Mouse (Mus musculus): Measurements from ENCODE around the gene 4933414I15Rik. TPM values are rescaled to one million over a fixed set of nuclear protein-coding genes. Genes with fewer than 3 reads are reported as not detected.

4933414I15Rik gene
- not detected in 2 replicates for polyA plus RNA-seq (2016; fragmentation: Nextera tagmentation; extraction: Ambion mirVana)

- ATAC-seq = no peak
These were observed at the start of gene 4933414I15Rik for GRCm38 (mm10) chr11:50943506-50943905. TSS of gene 4933414I15Rik (minus strand) at chr11:50943765.

GRCm38 (mm10) chr11:50981667-50982066, 38.1 kb upstream of the 4933414I15Rik start, which contains the start of gene Olfr1377:
TSS of gene Olfr1377 (plus strand) at chr11:50981967.
- Histone ChIP-seq H3K9ac (no peak within 1 kb of the TSS), H3K27me3 (replicated peaks) (no peaks in the 10 kb centered on the region), H3K36me3 (no peaks in the 10 kb centered on the region), H3K4me2 (no peak within 1 kb of the TSS), H3K4me1 (no peaks in the 10 kb centered on the region), H3K4me3 (no peak within 1 kb of the TSS), H3K27ac (no peak within 1 kb of the TSS), H3K9me3 (replicated peaks) (no peaks in the 10 kb centered on the region)
- ATAC-seq = no peak
- WGBS (ENCODE audit: insufficient replicate concordance) = 47% methylated on average over 5 of the region's 5 CpGs

More at GRCm38 (mm10) chr11:50943506-50943905, at the start of gene 4933414I15Rik:
- no peak within 1 kb of the TSS for H3K4me2 ChIP-seq
- no peaks in the 10 kb centered on the region for H3K4me1 ChIP-seq
- no peaks in the 10 kb centered on the region for H3K36me3 ChIP-seq
- WGBS (ENCODE audit: insufficient replicate concordance) = 67% methylated on average over 14 of the region's 14 CpGs
- no peak within 1 kb of the TSS for H3K9ac ChIP-seq
- H3K27me3 ChIP-seq (replicated peaks) = peaks cover 4% of the 10 kb centered on the region
- no peaks in the 10 kb centered on the region for H3K9me3 ChIP-seq (replicated peaks)
- no peak within 1 kb of the TSS for H3K27ac ChIP-seq
- no peak within 1 kb of the TSS for H3K4me3 ChIP-seq

- Histone ChIP-seq H3K27ac (no peak overlapping the region), H3K4me2 (no peak overlapping the region), H3K36me3 (no peaks in the 10 kb centered on the region), H3K27me3 (replicated peaks) (no peaks in the 10 kb centered on the region), H3K9ac (no peak overlapping the region), H3K4me3 (no peak overlapping the region), H3K9me3 (replicated peaks) (no peaks in the 10 kb centered on the region), H3K4me1 (no peaks in the 10 kb centered on the region)
- WGBS (ENCODE audit: insufficient replicate concordance) = 53% methylated on average over 4 of the region's 4 CpGs
- no peak for ATAC-seq
These were observed 33.7 kb upstream of the 4933414I15Rik start for GRCm38 (mm10) chr11:50977216-50977615.

GRCm38 (mm10) chr11:50966230-50966629, 22.7 kb upstream of the 4933414I15Rik start, which contains the start of gene Olfr1378:
TSS of gene Olfr1378 (plus strand) at chr11:50966530.
- H3K36me3 ChIP-seq = no peaks in the 10 kb centered on the region
- H3K9me3 ChIP-seq (replicated peaks) = no peaks in the 10 kb centered on the region
- H3K4me1 ChIP-seq = no peaks in the 10 kb centered on the region
- no peak within 1 kb of the TSS for H3K27ac ChIP-seq
- 0 out of 2 replicates have a peak, but pooled peaks cover 3% of the 10 kb centered on the region for H3K27me3 ChIP-seq (replicated peaks)
- no peak within 1 kb of the TSS for H3K4me2 ChIP-seq
- no peak for ATAC-seq
- WGBS (ENCODE audit: insufficient replicate concordance) = 77% methylated on average over 11 of the region's 11 CpGs
- H3K9ac ChIP-seq = no peak within 1 kb of the TSS
- no peak within 1 kb of the TSS for H3K4me3 ChIP-seq

GRCm38 (mm10) chr11:50964886-50965285, 21.3 kb upstream of the 4933414I15Rik start:
- no peak overlapping the region for H3K4me3 ChIP-seq
- ATAC-seq = no peak
- no peak overlapping the region for H3K27ac ChIP-seq
- WGBS (ENCODE audit: insufficient replicate concordance) = 35% methylated on average over 2 of the region's 2 CpGs
- H3K36me3 ChIP-seq = no peaks in the 10 kb centered on the region
- no peak overlapping the region for H3K4me2 ChIP-seq
- H3K4me1 ChIP-seq = no peaks in the 10 kb centered on the region
- 0 out of 2 replicates have a peak, but pooled peaks cover 3% of the 10 kb centered on the region for H3K27me3 ChIP-seq (replicated peaks)
- no peaks in the 10 kb centered on the region for H3K9me3 ChIP-seq (replicated peaks)
- H3K9ac ChIP-seq = no peak overlapping the region

GRCm38 (mm10) chr11:50953665-50954064, 10.1 kb upstream of the 4933414I15Rik start, which contains the start of gene Prop1:
TSS of gene Prop1 (minus strand) at chr11:50953765.
- no peaks in the 10 kb centered on the region for H3K4me1 ChIP-seq
- H3K9ac ChIP-seq = no peak within 1 kb of the TSS
- H3K4me3 ChIP-seq = no peak within 1 kb of the TSS
- no peaks in the 10 kb centered on the region; the same call in 1 of the 2 replicates for H3K27me3 ChIP-seq (replicated peaks)
- no peak within 1 kb of the TSS for H3K4me2 ChIP-seq
- H3K27ac ChIP-seq = no peak within 1 kb of the TSS
- no peaks in the 10 kb centered on the region for H3K36me3 ChIP-seq
- H3K9me3 ChIP-seq (replicated peaks) = no peaks in the 10 kb centered on the region
- WGBS (ENCODE audit: insufficient replicate concordance) = 61% methylated on average over 6 of the region's 6 CpGs
- no peak for ATAC-seq

GRCm38 (mm10) chr11:50952290-50952689, 8.7 kb upstream of the 4933414I15Rik start:
- Histone ChIP-seq H3K9me3 (replicated peaks) (no peaks in the 10 kb centered on the region), H3K36me3 (no peaks in the 10 kb centered on the region), H3K4me2 (no peak overlapping the region), H3K27me3 (replicated peaks) (no peaks in the 10 kb centered on the region; the same call in 1 of the 2 replicates), H3K27ac (no peak overlapping the region), H3K4me1 (no peaks in the 10 kb centered on the region), H3K9ac (no peak overlapping the region), H3K4me3 (no peak overlapping the region)
- 68% methylated on average over 14 of the region's 14 CpGs for WGBS (ENCODE audit: insufficient replicate concordance)
- ATAC-seq = no peak

GRCm38 (mm10) chr11:50942386-50942785, 1.2 kb downstream of the 4933414I15Rik start:
- Histone ChIP-seq H3K4me2 (no peak overlapping the region), H3K27ac (no peak overlapping the region), H3K27me3 (replicated peaks) (peaks cover 4% of the 10 kb centered on the region), H3K4me1 (no peaks in the 10 kb centered on the region), H3K9ac (no peak overlapping the region), H3K4me3 (no peak overlapping the region), H3K36me3 (no peaks in the 10 kb centered on the region), H3K9me3 (replicated peaks) (no peaks in the 10 kb centered on the region)
- ATAC-seq = no peak
- WGBS (ENCODE audit: insufficient replicate concordance) = 47% methylated on average over 12 of the region's 12 CpGs

GRCm38 (mm10) chr11:50939621-50940366, 3.8 kb downstream of the 4933414I15Rik start:
- H3K27me3 ChIP-seq (replicated peaks) = peaks cover 4% of the 10 kb centered on the region
- no peak overlapping the region for H3K27ac ChIP-seq
- no peak overlapping the region for H3K9ac ChIP-seq
- no peak for ATAC-seq
- H3K4me3 ChIP-seq = no peak overlapping the region
- H3K9me3 ChIP-seq (replicated peaks) = no peaks in the 10 kb centered on the region
- 29% methylated on average over 14 of the region's 14 CpGs for WGBS (ENCODE audit: insufficient replicate concordance)
- no peaks in the 10 kb centered on the region for H3K36me3 ChIP-seq
- H3K4me1 ChIP-seq = no peaks in the 10 kb centered on the region
- H3K4me2 ChIP-seq = no peak overlapping the region

GRCm38 (mm10) chr11:50938435-50938834, 5.1 kb downstream of the 4933414I15Rik start:
- Histone ChIP-seq H3K4me2 (no peak overlapping the region), H3K4me1 (no peaks in the 10 kb centered on the region), H3K27ac (no peak overlapping the region), H3K36me3 (no peaks in the 10 kb centered on the region), H3K27me3 (replicated peaks) (peaks cover 4% of the 10 kb centered on the region), H3K9me3 (replicated peaks) (no peaks in the 10 kb centered on the region), H3K9ac (no peak overlapping the region), H3K4me3 (no peak overlapping the region)
- 60% methylated on average over 8 of the region's 8 CpGs for WGBS (ENCODE audit: insufficient replicate concordance)
- ATAC-seq = no peak

- H3K36me3 ChIP-seq = no peaks in the 10 kb centered on the region
These were observed 11.5 kb downstream of the 4933414I15Rik start for GRCm38 (mm10) chr11:50932040-50932439.

GRCm38 (mm10) chr11:50931451-50931866, 12.1 kb downstream of the 4933414I15Rik start, which contains the start of gene Zfp354b:
TSS of gene Zfp354b (minus strand) at chr11:50931633.
- peak; percentile 86 for ATAC-seq
- Histone ChIP-seq H3K9me3 (replicated peaks) (no peaks in the 10 kb centered on the region), H3K9ac (peak within 1 kb of the TSS; percentile 64), H3K4me1 (peaks cover 12% of the 10 kb centered on the region), H3K36me3 (no peaks in the 10 kb centered on the region), H3K27me3 (replicated peaks) (peaks cover 27% of the 10 kb centered on the region), H3K4me3 (peak within 1 kb of the TSS; percentile 60), H3K27ac (no peak within 1 kb of the TSS), H3K4me2 (peak within 1 kb of the TSS; percentile 87)
- WGBS (ENCODE audit: insufficient replicate concordance) = under 1% methylated on average over 18 of the region's 18 CpGs

More at GRCm38 (mm10) chr11:50932040-50932439, 11.5 kb downstream of the 4933414I15Rik start:
- no peak for ATAC-seq
- Histone ChIP-seq H3K27me3 (replicated peaks) (peaks cover 27% of the 10 kb centered on the region), H3K4me2 (peak overlapping the region; percentile 87), H3K9ac (0 out of 2 replicates have a peak overlapping the region, but pooled peaks have one; percentile 64), H3K9me3 (replicated peaks) (no peaks in the 10 kb centered on the region), H3K4me1 (peaks cover 12% of the 10 kb centered on the region), H3K27ac (no peak overlapping the region), H3K4me3 (0 out of 2 replicates have a peak overlapping the region, but pooled peaks have one; percentile 60)
- WGBS (ENCODE audit: insufficient replicate concordance) = 37% methylated on average over 1 of the region's 1 CpGs

Data from liver, embryonic 12.5 days (tissue).